Mouse (Mus musculus) heart, embryonic 13.5 days (tissue): ENCODE results near the gene Cmtm6. TPM values are rescaled to one million over a fixed set of nuclear protein-coding genes. Genes with fewer than 3 reads are reported as not detected.

Experiments used
- polyA plus RNA-seq: library from polyadenylated mRNA; unstranded; fragments of >200 nt; fragmentation: Nextera tagmentation; extraction: Ambion mirVana; gene quantifications from 2 replicates; pipeline ENCODE4 v1.2.1, GENCODE M21; 2015

Cmtm6 gene
- polyA plus RNA-seq, 1 experiment from 2014 or later = 34.6 TPM

Other genes with a start within 250 kb of the Cmtm6 start
- not detected in 2 replicates for gene Ccr4, start 226.2 kb upstream of the Cmtm6 start, polyA plus RNA-seq
- 0.89 and 1.0 TPM in 2 replicates for gene C130032M10Rik, start 215.4 kb upstream of the Cmtm6 start, polyA plus RNA-seq
- gene Trim71, start 166.7 kb upstream of the Cmtm6 start, polyA plus RNA-seq = 0.17 and 0.20 TPM in 2 replicates
- 35.1 and 36.4 TPM in 2 replicates for gene Cnot10, start 90.9 kb upstream of the Cmtm6 start, polyA plus RNA-seq
- gene Dync1li1, start 42.3 kb upstream of the Cmtm6 start, polyA plus RNA-seq = 74.5 and 78.4 TPM in 2 replicates
- gene Cmtm7, start 50.7 kb downstream of the Cmtm6 start, polyA plus RNA-seq = 107 and 118 TPM in 2 replicates
- 14.3 and 16.4 TPM in 2 replicates for gene Cmtm8, start 113.0 kb downstream of the Cmtm6 start, polyA plus RNA-seq
- 13.5 and 14.8 TPM in 2 replicates for gene Gpd1l, start 202.9 kb downstream of the Cmtm6 start, polyA plus RNA-seq
- gene Osbpl10, start 247.5 kb downstream of the Cmtm6 start, polyA plus RNA-seq = 1.4 and 1.5 TPM in 2 replicates